Mouse (Mus musculus) ovary, postnatal 36 days (tissue): ENCODE data around the gene Zg16.

ENCODE experiments used
- DNase-seq: peaks from one replicate; pipeline ENCODE4 v3.0.0; 2022; ENCODE audit warnings: low spot score, mixed read lengths

Zg16 gene

GRCm38 (mm10) chr7:127073221-127073620 is 13.9 kb downstream of the Zg16 start:
- no peak for DNase-seq

- DNase-seq: no peak
Measured at GRCm38 (mm10) chr7:127070871-127071413, 16.2 kb downstream of the Zg16 start.

GRCm38 (mm10) chr7:127066317-127066716 is 20.8 kb downstream of the Zg16 start:
- no peak for DNase-seq

- DNase-seq: no peak
Measured at GRCm38 (mm10) chr7:127065538-127065937, 21.6 kb downstream of the Zg16 start.

- DNase-seq: no peak
Measured at GRCm38 (mm10) chr7:127055026-127055585, 32.0 kb downstream of the Zg16 start.

GRCm38 (mm10) chr7:127041851-127042672 is 45.1 kb downstream of the Zg16 start, which contains the start of gene Kif22:
Kif22 (minus strand) TSS chr7:127042471.
- DNase-seq: peak; percentile 87

- no peak for DNase-seq
Measured at GRCm38 (mm10) chr7:127031244-127031643, 55.9 kb downstream of the Zg16 start.

GRCm38 (mm10) chr7:127030172-127030571 is 57.0 kb downstream of the Zg16 start:
- no peak for DNase-seq

- DNase-seq: no peak
Measured at GRCm38 (mm10) chr7:127027885-127028284, 59.2 kb downstream of the Zg16 start.

- DNase-seq: peak; percentile 99
Measured at GRCm38 (mm10) chr7:127026984-127027726, 60.0 kb downstream of the Zg16 start, which contains the start of gene Maz. Maz (minus strand) TSS chr7:127027037.

- peak; percentile 87 for DNase-seq
Measured at GRCm38 (mm10) chr7:127026616-127026983, 60.5 kb downstream of the Zg16 start.

- DNase-seq: peak; percentile 75
Measured at GRCm38 (mm10) chr7:127026161-127026600, 60.9 kb downstream of the Zg16 start.

- peak; percentile 69 for DNase-seq
Measured at GRCm38 (mm10) chr7:127025556-127026160, 61.5 kb downstream of the Zg16 start.

- peak; percentile 80 for DNase-seq
Measured at GRCm38 (mm10) chr7:127024755-127025555, 62.2 kb downstream of the Zg16 start.

- no peak for DNase-seq
Measured at GRCm38 (mm10) chr7:127023896-127024690, 63.0 kb downstream of the Zg16 start.

- DNase-seq: no peak
Measured at GRCm38 (mm10) chr7:127023272-127023691, 63.8 kb downstream of the Zg16 start.

GRCm38 (mm10) chr7:127022528-127023271 is 64.4 kb downstream of the Zg16 start:
- DNase-seq: no peak

- no peak for DNase-seq
Measured at GRCm38 (mm10) chr7:127021563-127022527, 65.3 kb downstream of the Zg16 start.
